Mouse (Mus musculus) CH12.LX (cell line): ENCODE measurements around the gene Ogg1.

Experiments
- CHD1 ChIP-seq: IDR thresholded peaks from 2 replicates; pipeline ENCODE4 v1.6.1; 2012; ENCODE audit warnings: low read depth, low read length, improper control_type of control experiment, inconsistent platforms
- CTCF ChIP-seq, 2 experiments: IDR thresholded peaks in 1 of 2; conservative IDR thresholded peaks in 1 of 2; 2 replicates each; pipeline ENCODE4 v1.5.1; 2011 to 2012; ENCODE audit warnings: low read depth in 2 of 2, low read length in 2 of 2, improper control_type of control experiment in 1 of 2, inconsistent platforms in 1 of 2, mild to moderate bottlenecking in 1 of 2, moderate library complexity in 1 of 2
- ETS1 ChIP-seq: conservative IDR thresholded peaks from 2 replicates; pipeline ENCODE4 v1.6.1; 2012; ENCODE audit warnings: low read depth, mild to moderate bottlenecking, inconsistent platforms, low read length, improper control_type of control experiment, moderate library complexity
- IRF4 ChIP-seq: IDR thresholded peaks from 2 replicates; pipeline ENCODE4 v1.6.1; 2014; ENCODE audit warnings: low read depth, mild to moderate bottlenecking, inconsistent platforms, low read length, improper control_type of control experiment
- MAX ChIP-seq: IDR thresholded peaks from 2 replicates; pipeline ENCODE4 v1.6.1; 2011; ENCODE audit warnings: low read length, improper control_type of control experiment
- MYC ChIP-seq: IDR thresholded peaks from 2 replicates; pipeline ENCODE4 v1.6.1; 2011; ENCODE audit warnings: low read depth, mild to moderate bottlenecking, improper control_type of control experiment, low read length
- POLR2A ChIP-seq: IDR thresholded peaks from 2 replicates; pipeline ENCODE4 v1.6.1; 2011; ENCODE audit warnings: low read depth, mild to moderate bottlenecking, improper control_type of control experiment, low read length
- TBP ChIP-seq: conservative IDR thresholded peaks from 2 replicates; pipeline ENCODE4 v1.6.1; 2011; ENCODE audit warnings: low read depth, low read length, improper control_type of control experiment
- USF2 ChIP-seq: conservative IDR thresholded peaks from 2 replicates; pipeline ENCODE4 v1.6.1; 2011; ENCODE audit warnings: low read depth, low read length, improper control_type of control experiment
- ZKSCAN1 ChIP-seq: IDR thresholded peaks from 2 replicates; pipeline ENCODE4 v1.6.1; 2012; ENCODE audit warnings: low read depth, inconsistent platforms, low read length, improper control_type of control experiment, borderline replicate concordance
- ZNF384 ChIP-seq: IDR thresholded peaks from 2 replicates; pipeline ENCODE4 v1.6.1; 2012; ENCODE audit warnings: low read depth, low read length, improper control_type of control experiment, inconsistent platforms

- TF ChIP-seq IRF4 = 0 out of 2 replicates have a peak, but pooled peaks have one; percentile 12
- no peak for TF ChIP-seq USF2
- TF ChIP-seq MYC = no peak
- no peak for TF ChIP-seq POLR2A
- no peak for TF ChIP-seq CHD1
- TF ChIP-seq MAX = no peak
- TF ChIP-seq ETS1 = no peak
- TF ChIP-seq ZNF384 = 0 out of 2 replicates have a peak, but pooled peaks have one; percentile 13
- TF ChIP-seq TBP = no peak
- peak in 1 of 2 experiments; percentile 79; a peak in 2 of 4 replicates for TF ChIP-seq CTCF (conservative IDR thresholded peaks at IDR 0.05 in 1 of 2, IDR thresholded peaks at IDR 0.05 in 1 of 2; ENCODE audit: low read depth in 2 of 2, low read length in 2 of 2)
- no peak for TF ChIP-seq ZKSCAN1
Observed at GRCm38 (mm10) chr6:113308141-113308540, 18.6 kb upstream of the Ogg1 start.
